Mouse (Mus musculus) CD4-positive helper T cell, adult 2 months (primary cell): ENCODE results near the gene Rbm14.
"Not testable (repeated sequence)": the region's sequence is repeated elsewhere in the genome, so short reads cannot be mapped to it uniquely, and the experiment has no call there.

Source experiments
- DNase-seq: peaks from one replicate; pipeline ENCODE4 v3.0.0-alpha.2; 2012; ENCODE audit warnings: low read depth, missing footprints, low spot score

Rbm14 gene

GRCm38 (mm10) chr19:4813015-4813414 lies 1.6 kb upstream of the Rbm14 start:
- peak; percentile 44 for DNase-seq

GRCm38 (mm10) chr19:4812334-4812949 lies 1.0 kb upstream of the Rbm14 start:
- peak; percentile 27 for DNase-seq

- no peak for DNase-seq
These were observed 442 bp upstream of the Rbm14 start for GRCm38 (mm10) chr19:4811909-4812242.

GRCm38 (mm10) chr19:4810746-4811062 lies 730 bp downstream of the Rbm14 start:
- DNase-seq: no peak

- DNase-seq: no peak
These were observed 1.1 kb downstream of the Rbm14 start for GRCm38 (mm10) chr19:4810309-4810708.

- DNase-seq: no peak
These were observed 8.2 kb downstream of the Rbm14 start for GRCm38 (mm10) chr19:4803283-4803682.

- DNase-seq: no peak
These were observed 8.7 kb downstream of the Rbm14 start for GRCm38 (mm10) chr19:4802691-4803091.

- no peak for DNase-seq
These were observed 12.4 kb downstream of the Rbm14 start for GRCm38 (mm10) chr19:4799083-4799482.

- DNase-seq: no peak
These were observed 13.6 kb downstream of the Rbm14 start for GRCm38 (mm10) chr19:4797846-4798245.

GRCm38 (mm10) chr19:4795929-4796328 lies 15.5 kb downstream of the Rbm14 start:
- no peak for DNase-seq

- peak; percentile 99 for DNase-seq
These were observed 17.5 kb downstream of the Rbm14 start, which contains the start of gene Rbm4 for GRCm38 (mm10) chr19:4793831-4794422. Gene Rbm4, minus strand, starts transcription at chr19:4793901.

- no peak for DNase-seq
These were observed 18.1 kb downstream of the Rbm14 start for GRCm38 (mm10) chr19:4793281-4793830.

GRCm38 (mm10) chr19:4786313-4786712 lies 25.1 kb downstream of the Rbm14 start:
- no peak for DNase-seq

GRCm38 (mm10) chr19:4785206-4785605 lies 26.2 kb downstream of the Rbm14 start:
- no peak for DNase-seq

- DNase-seq: no peak
These were observed 28.5 kb downstream of the Rbm14 start for GRCm38 (mm10) chr19:4782891-4783290.

GRCm38 (mm10) chr19:4772785-4773184 lies 38.6 kb downstream of the Rbm14 start:
- DNase-seq: no peak

GRCm38 (mm10) chr19:4767507-4768148 lies 43.8 kb downstream of the Rbm14 start:
- no peak for DNase-seq

GRCm38 (mm10) chr19:4762876-4763275 lies 48.6 kb downstream of the Rbm14 start:
- peak; percentile 30 for DNase-seq

GRCm38 (mm10) chr19:4760544-4760943 lies 50.9 kb downstream of the Rbm14 start:
- not testable (repeated sequence) for DNase-seq

- DNase-seq: no peak
These were observed 54.5 kb downstream of the Rbm14 start for GRCm38 (mm10) chr19:4756921-4757320.

GRCm38 (mm10) chr19:4756193-4756911 lies 55.1 kb downstream of the Rbm14 start, which contains the start of gene Rbm4b:
Gene Rbm4b, plus strand, starts transcription at chr19:4756497.
- peak; percentile 99 for DNase-seq

- peak; percentile 90 for DNase-seq
These were observed 55.8 kb downstream of the Rbm14 start for GRCm38 (mm10) chr19:4755565-4756192.
